Mouse (Mus musculus): ENCODE results near the gene Cyb5d1.

GRCm38 (mm10) chr11:69411073-69411535 is 15.7 kb upstream of the Cyb5d1 start:
- TF ChIP-seq CTCF (conservative IDR thresholded peaks at IDR 0.05; ENCODE audit: insufficient read depth, insufficient read length, low read depth, low read length): no peak
- TF ChIP-seq POLR2A (IDR thresholded peaks at IDR 0.05; ENCODE audit: low read depth, low read length): peak; percentile 5
